Mouse (Mus musculus): ENCODE results near the gene Cdh13. TPM values are rescaled to one million over a fixed set of nuclear protein-coding genes. Genes with fewer than 3 reads are reported as not detected.
"Not testable (repeated sequence)": the region's sequence is repeated elsewhere in the genome, so short reads cannot be mapped to it uniquely, and the experiment has no call there.

Cdh13 gene
- polyA plus RNA-seq, 1 experiment: 9.4 TPM

DNA sequence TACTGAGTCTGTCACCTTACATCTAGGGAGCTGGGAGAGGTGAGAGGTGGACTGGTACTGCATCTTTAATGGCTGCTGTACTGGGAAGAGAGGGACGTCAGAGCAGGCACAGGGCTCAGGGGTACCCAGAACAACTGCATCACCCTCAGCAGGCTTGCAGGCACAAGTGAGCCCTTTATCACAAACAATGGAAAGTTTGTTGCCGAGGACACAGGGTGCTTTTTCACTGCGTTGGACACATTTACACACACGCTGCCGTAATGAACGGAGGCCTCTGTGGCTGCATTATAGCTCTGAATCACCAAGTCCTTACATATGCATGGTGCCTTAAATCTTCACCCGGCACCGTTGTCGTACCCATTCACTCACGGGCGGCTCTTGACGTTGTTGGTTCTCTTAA is 470.2 kb downstream of the Cdh13 start:
- Histone ChIP-seq H3K4me3 (ENCODE audit: insufficient read depth, poor library complexity, severe bottlenecking) (no peak overlapping the region), H3K79me2 (ENCODE audit: control insufficient read depth, insufficient read depth) (no peaks in the 10 kb centered on the region)

DNA sequence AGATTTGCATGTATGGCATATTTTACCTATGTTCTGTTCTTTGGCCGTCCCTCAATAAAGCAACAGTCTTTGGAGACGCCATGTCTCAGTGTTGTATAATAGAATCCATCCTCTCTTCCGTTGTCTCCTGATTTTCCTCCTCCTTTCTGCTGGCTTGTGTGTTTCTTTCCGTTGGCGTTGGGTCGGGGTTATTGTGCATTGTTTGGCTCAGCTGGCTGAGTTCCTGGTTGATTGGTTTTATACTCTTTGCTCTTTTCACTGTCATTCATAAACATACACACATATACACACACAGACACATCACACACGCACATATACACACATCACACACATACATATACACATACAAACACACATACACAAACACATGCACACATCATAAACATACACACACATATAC is 470.6 kb downstream of the Cdh13 start:
- Histone ChIP-seq H3K27me3 (ENCODE audit: control insufficient read depth, insufficient read depth, insufficient read length) (no peaks in the 10 kb centered on the region), H3K79me3 (ENCODE audit: low read depth) (no peaks in the 10 kb centered on the region)
- TF ChIP-seq CTCF (IDR thresholded peaks at IDR 0.05; ENCODE audit: control insufficient read depth, insufficient read depth, insufficient read length): no peak
- no peak for TF ChIP-seq FOSL1 (IDR thresholded peaks at IDR 0.05; ENCODE audit: insufficient read depth, low read length, poor library complexity, severe bottlenecking)
- no peak for TF ChIP-seq MAX (IDR thresholded peaks at IDR 0.05)
- TF ChIP-seq MYOD1 (IDR thresholded peaks at IDR 0.05; ENCODE audit: control insufficient read depth, insufficient read length, low read depth): no peak
- TF ChIP-seq USF1 (IDR thresholded peaks at IDR 0.05; ENCODE audit: low read depth): no peak
- no peak for TF ChIP-seq CEBPB (IDR thresholded peaks at IDR 0.05; ENCODE audit: low read depth)
- no peak for TF ChIP-seq MYOG (IDR thresholded peaks at IDR 0.05; ENCODE audit: control insufficient read depth, extremely low read depth, insufficient read length)

More for the DNA sequence above, 470.2 kb downstream of the Cdh13 start:
- Histone ChIP-seq H3ac (ENCODE audit: control insufficient read depth, insufficient read length, low read depth) (no peak overlapping the region), H3K36me3 (ENCODE audit: control insufficient read depth, insufficient read depth) (no peaks in the 10 kb centered on the region), H3K27me3 (ENCODE audit: control insufficient read depth, insufficient read depth, insufficient read length) (no peaks in the 10 kb centered on the region), H3K79me3 (ENCODE audit: low read depth) (no peaks in the 10 kb centered on the region)
- TF ChIP-seq MAX (IDR thresholded peaks at IDR 0.05) (no peak), MYOG (IDR thresholded peaks at IDR 0.05; ENCODE audit: control insufficient read depth, extremely low read depth, insufficient read length) (no peak)

DNA sequence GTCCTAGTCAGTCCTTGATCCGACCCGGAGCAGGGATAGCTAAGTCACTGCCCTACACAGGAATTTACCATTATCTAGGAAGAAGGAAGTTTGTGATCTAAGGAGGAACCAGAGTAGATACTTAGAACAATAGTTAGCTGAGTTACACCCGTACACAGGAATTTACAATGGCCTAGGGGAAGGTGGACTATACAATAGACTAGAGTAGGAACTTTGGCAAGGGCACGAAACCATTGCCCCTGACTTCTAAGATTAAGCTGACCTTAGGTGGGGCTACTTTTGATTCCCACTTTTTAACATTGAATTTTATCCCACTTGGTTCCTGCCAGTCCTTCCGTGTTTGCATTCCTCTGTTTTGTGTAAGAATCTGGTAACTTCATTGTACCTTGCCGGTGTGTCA is 494.0 kb downstream of the Cdh13 start:
- H3K79me3 ChIP-seq (ENCODE audit: low read depth); H3K36me3 ChIP-seq (ENCODE audit: control insufficient read depth, insufficient read depth); H3K27me3 ChIP-seq (ENCODE audit: control insufficient read depth, insufficient read depth, insufficient read length); H3ac ChIP-seq (ENCODE audit: control insufficient read depth, insufficient read length, low read depth); H3K4me3 ChIP-seq (ENCODE audit: insufficient read depth, poor library complexity, severe bottlenecking); H3K79me2 ChIP-seq (ENCODE audit: control insufficient read depth, insufficient read depth): not testable (repeated sequence)

More for the DNA sequence above, 470.6 kb downstream of the Cdh13 start:
- Histone ChIP-seq H3K4me3 (ENCODE audit: insufficient read depth, poor library complexity, severe bottlenecking) (no peak overlapping the region), H3ac (ENCODE audit: control insufficient read depth, insufficient read length, low read depth) (no peak overlapping the region), H3K79me2 (ENCODE audit: control insufficient read depth, insufficient read depth) (no peaks in the 10 kb centered on the region), H3K36me3 (ENCODE audit: control insufficient read depth, insufficient read depth) (no peaks in the 10 kb centered on the region)

DNA sequence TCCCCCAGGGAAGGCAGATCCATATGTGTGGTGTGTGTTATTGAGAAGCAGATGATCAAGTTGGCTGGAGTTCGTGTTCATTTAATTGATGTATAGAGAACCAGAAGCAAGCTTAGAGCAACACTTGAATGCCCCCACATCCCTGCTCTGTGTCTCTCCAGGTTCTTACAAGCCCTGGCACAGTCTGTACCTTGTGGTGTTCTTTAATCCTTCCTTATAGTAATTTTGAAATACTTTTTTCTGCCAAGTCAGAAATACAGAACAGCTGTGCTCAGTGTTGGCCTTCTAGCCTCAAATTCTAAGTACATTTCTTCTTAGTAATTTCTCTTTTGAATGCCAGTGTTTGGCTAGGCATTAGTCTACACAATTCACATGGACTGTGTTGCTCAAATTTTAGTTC is 494.8 kb downstream of the Cdh13 start:
- no peak overlapping the region for H3K4me3 ChIP-seq (ENCODE audit: insufficient read depth, poor library complexity, severe bottlenecking)
- no peak overlapping the region for H3ac ChIP-seq (ENCODE audit: control insufficient read depth, insufficient read length, low read depth)
- no peaks in the 10 kb centered on the region for H3K79me2 ChIP-seq (ENCODE audit: control insufficient read depth, insufficient read depth)
- no peaks in the 10 kb centered on the region for H3K36me3 ChIP-seq (ENCODE audit: control insufficient read depth, insufficient read depth)
- H3K79me3 ChIP-seq (ENCODE audit: low read depth): no peaks in the 10 kb centered on the region
- H3K27me3 ChIP-seq (ENCODE audit: control insufficient read depth, insufficient read depth, insufficient read length): no peaks in the 10 kb centered on the region
- TF ChIP-seq CTCF (IDR thresholded peaks at IDR 0.05; ENCODE audit: control insufficient read depth, insufficient read depth, insufficient read length): no peak
- TF ChIP-seq MYOG (IDR thresholded peaks at IDR 0.05; ENCODE audit: control insufficient read depth, extremely low read depth, insufficient read length): no peak
- no peak for TF ChIP-seq USF1 (IDR thresholded peaks at IDR 0.05; ENCODE audit: low read depth)

DNA sequence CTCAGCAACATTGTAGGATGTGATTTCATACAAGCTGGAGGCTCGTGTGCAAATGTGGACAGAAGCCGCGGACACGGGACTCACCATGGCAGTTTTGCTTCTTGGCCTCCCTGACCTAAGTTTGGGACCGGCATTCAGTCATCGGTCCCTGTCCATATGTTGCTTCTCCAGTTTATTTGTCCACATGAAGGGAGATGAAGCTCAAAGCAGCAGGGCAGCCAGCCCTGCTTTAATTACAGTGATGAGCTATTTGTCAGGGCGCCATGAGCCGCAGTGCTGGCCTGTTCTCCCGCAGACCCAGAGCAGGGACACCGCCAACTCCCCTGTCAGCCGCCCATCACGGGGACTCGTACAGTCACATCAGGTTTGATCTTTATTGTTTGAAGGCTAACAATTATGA is 502.1 kb downstream of the Cdh13 start:
- no peak overlapping the region for H3K4me3 ChIP-seq (ENCODE audit: insufficient read depth, poor library complexity, severe bottlenecking)
- no peaks in the 10 kb centered on the region for H3K36me3 ChIP-seq (ENCODE audit: control insufficient read depth, insufficient read depth)
- no peaks in the 10 kb centered on the region for H3K27me3 ChIP-seq (ENCODE audit: control insufficient read depth, insufficient read depth, insufficient read length)
- no peaks in the 10 kb centered on the region for H3K79me2 ChIP-seq (ENCODE audit: control insufficient read depth, insufficient read depth)
- no peak overlapping the region for H3ac ChIP-seq (ENCODE audit: control insufficient read depth, insufficient read length, low read depth)
- TF ChIP-seq USF1 (IDR thresholded peaks at IDR 0.05; ENCODE audit: low read depth) (no peak), MAX (IDR thresholded peaks at IDR 0.05) (no peak), FOSL1 (IDR thresholded peaks at IDR 0.05; ENCODE audit: insufficient read depth, low read length, poor library complexity, severe bottlenecking) (no peak), MYOG (IDR thresholded peaks at IDR 0.05; ENCODE audit: control insufficient read depth, extremely low read depth, insufficient read length) (no peak), CTCF (IDR thresholded peaks at IDR 0.05; ENCODE audit: control insufficient read depth, insufficient read depth, insufficient read length) (no peak), CEBPB (IDR thresholded peaks at IDR 0.05; ENCODE audit: low read depth) (no peak), MYOD1 (IDR thresholded peaks at IDR 0.05; ENCODE audit: control insufficient read depth, insufficient read length, low read depth) (no peak)
- H3K79me3 ChIP-seq (ENCODE audit: low read depth): no peaks in the 10 kb centered on the region

DNA sequence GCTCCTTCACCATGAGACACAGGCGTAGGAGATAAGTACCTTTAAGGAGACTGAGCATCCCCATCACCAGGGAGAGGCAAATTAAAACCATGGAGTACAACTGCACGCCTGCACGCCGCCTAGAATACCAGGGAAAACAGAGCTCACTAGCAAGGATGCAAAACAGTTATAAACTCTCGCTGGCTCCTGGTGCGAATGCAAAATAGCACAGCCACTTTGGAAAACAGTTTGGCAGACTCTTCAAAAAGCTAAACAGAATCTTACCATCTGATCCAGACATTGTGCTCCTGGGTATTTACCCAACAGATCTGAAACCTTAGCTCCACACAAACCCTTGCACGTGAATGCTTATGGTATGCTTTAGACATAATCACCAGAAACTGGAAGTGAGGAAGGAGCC is 506.1 kb downstream of the Cdh13 start:
- H3K79me3 ChIP-seq (ENCODE audit: low read depth): no peaks in the 10 kb centered on the region
- no peak overlapping the region for H3K4me3 ChIP-seq (ENCODE audit: insufficient read depth, poor library complexity, severe bottlenecking)
- H3K27me3 ChIP-seq (ENCODE audit: control insufficient read depth, insufficient read depth, insufficient read length): no peaks in the 10 kb centered on the region
- TF ChIP-seq CEBPB (IDR thresholded peaks at IDR 0.05; ENCODE audit: low read depth) (no peak), USF1 (IDR thresholded peaks at IDR 0.05; ENCODE audit: low read depth) (no peak)
- H3K36me3 ChIP-seq (ENCODE audit: control insufficient read depth, insufficient read depth): no peaks in the 10 kb centered on the region
- no peaks in the 10 kb centered on the region for H3K79me2 ChIP-seq (ENCODE audit: control insufficient read depth, insufficient read depth)
- no peak overlapping the region for H3ac ChIP-seq (ENCODE audit: control insufficient read depth, insufficient read length, low read depth)

DNA sequence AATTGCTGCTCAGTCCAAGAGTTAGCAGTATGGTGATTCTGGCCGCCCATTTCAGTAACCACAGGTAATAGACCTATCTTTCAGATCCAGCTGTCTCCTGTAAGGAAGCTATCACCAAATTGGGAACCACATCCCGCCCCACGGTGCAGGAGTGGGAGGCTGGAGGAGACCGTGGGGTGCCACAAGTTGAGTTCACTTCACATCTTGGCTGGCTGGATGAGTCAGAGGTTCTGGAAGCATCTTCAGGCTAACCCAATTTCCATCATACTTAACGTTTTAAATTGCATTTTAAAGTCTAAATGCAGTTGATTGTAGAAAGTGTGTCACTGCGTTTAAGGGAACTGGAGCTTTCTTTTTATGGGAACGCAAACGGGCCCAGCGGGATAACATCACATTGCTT is 511.4 kb downstream of the Cdh13 start:
- Histone ChIP-seq H3K27me3 (ENCODE audit: control insufficient read depth, insufficient read depth, insufficient read length) (no peaks in the 10 kb centered on the region), H3K4me3 (ENCODE audit: insufficient read depth, poor library complexity, severe bottlenecking) (no peak overlapping the region), H3K36me3 (ENCODE audit: control insufficient read depth, insufficient read depth) (no peaks in the 10 kb centered on the region), H3K79me3 (ENCODE audit: low read depth) (no peaks in the 10 kb centered on the region), H3K79me2 (ENCODE audit: control insufficient read depth, insufficient read depth) (no peaks in the 10 kb centered on the region), H3ac (ENCODE audit: control insufficient read depth, insufficient read length, low read depth) (no peak overlapping the region)
- TF ChIP-seq FOSL1 (IDR thresholded peaks at IDR 0.05; ENCODE audit: insufficient read depth, low read length, poor library complexity, severe bottlenecking) (no peak), MAX (IDR thresholded peaks at IDR 0.05) (no peak), CEBPB (IDR thresholded peaks at IDR 0.05; ENCODE audit: low read depth) (no peak), USF1 (IDR thresholded peaks at IDR 0.05; ENCODE audit: low read depth) (no peak), MYOD1 (IDR thresholded peaks at IDR 0.05; ENCODE audit: control insufficient read depth, insufficient read length, low read depth) (no peak), MYOG (IDR thresholded peaks at IDR 0.05; ENCODE audit: control insufficient read depth, extremely low read depth, insufficient read length) (no peak), CTCF (IDR thresholded peaks at IDR 0.05; ENCODE audit: control insufficient read depth, insufficient read depth, insufficient read length) (no peak)
